Mouse (Mus musculus): Measurements from ENCODE around the gene P3h2. TPM values are rescaled to one million over a fixed set of nuclear protein-coding genes. Genes with fewer than 3 reads are reported as not detected.

Gene P3h2
- total and polyA plus RNA-seq, 2 experiments from 2014 or later: 0.74 to 5.6 TPM

GRCm38 (mm10) chr16:25942261-25942660 lies 163.3 kb downstream of the P3h2 start:
- no peak for ATAC-seq (ENCODE audit: insufficient read depth, low read depth)
- no peak overlapping the region for H3K4me2 ChIP-seq (ENCODE audit: low read depth, low read length)
- H3K4me1 ChIP-seq (ENCODE audit: control insufficient read depth, insufficient read depth): peaks cover 22% of the 10 kb centered on the region
- H3K4me3 ChIP-seq (ENCODE audit: low read depth, low read length): no peak overlapping the region
- H3K27me3 ChIP-seq (ENCODE audit: control insufficient read depth, insufficient read depth, low read length): 0 out of 2 replicates have a peak, but pooled peaks cover 4% of the 10 kb centered on the region
- no peak for DNase-seq (ENCODE audit: low spot score)
- H3K9ac ChIP-seq (replicated peaks; ENCODE audit: low read depth, low read length): no peak overlapping the region
- H3K27ac ChIP-seq (ENCODE audit: low read depth): no peak overlapping the region
- H3K9me3 ChIP-seq (replicated peaks; ENCODE audit: control insufficient read depth, low read length): no peaks in the 10 kb centered on the region
- 79% methylated on average over 4 of the region's 4 CpGs for WGBS
- H3K36me3 ChIP-seq (replicated peaks; ENCODE audit: control insufficient read depth, insufficient read depth, low read length): no peaks in the 10 kb centered on the region
- TF ChIP-seq CTCF (IDR thresholded peaks at IDR 0.05; ENCODE audit: low read depth): no peak
- no peak for TF ChIP-seq EP300 (IDR thresholded peaks at IDR 0.05; ENCODE audit: low read depth)

DNA sequence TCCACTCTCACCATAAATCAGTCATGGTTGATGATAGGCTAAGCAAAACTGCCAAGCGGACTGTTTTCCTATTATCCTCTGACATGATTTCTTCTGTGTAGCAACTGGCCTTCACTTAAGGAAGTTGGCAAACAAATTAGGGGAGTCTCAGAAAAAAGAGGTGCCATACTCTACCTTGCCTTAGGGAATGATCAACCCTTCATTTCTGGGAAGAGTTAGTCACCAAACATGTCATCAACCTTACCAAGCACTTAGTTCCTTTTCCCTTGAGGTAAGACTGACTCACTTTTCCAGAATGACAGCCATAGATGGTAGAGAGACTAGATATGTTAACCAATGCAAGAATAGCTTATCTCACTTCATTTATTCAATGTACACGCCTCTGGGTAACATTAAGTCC lies 171.4 kb downstream of the P3h2 start:
- ATAC-seq (ENCODE audit: insufficient read depth, low read depth) (no peak), DNase-seq (ENCODE audit: low spot score) (no peak)
- Histone ChIP-seq H3K4me2 (ENCODE audit: low read depth, low read length) (no peak overlapping the region), H3K27ac (ENCODE audit: low read depth) (no peak overlapping the region), H3K4me3 (ENCODE audit: low read depth, low read length) (no peak overlapping the region), H3K9ac (replicated peaks; ENCODE audit: low read depth, low read length) (no peak overlapping the region), H3K36me3 (replicated peaks; ENCODE audit: control insufficient read depth, insufficient read depth, low read length) (no peaks in the 10 kb centered on the region), H3K9me3 (replicated peaks; ENCODE audit: control insufficient read depth, low read length) (no peaks in the 10 kb centered on the region), H3K27me3 (ENCODE audit: control insufficient read depth, insufficient read depth, low read length) (no peaks in the 10 kb centered on the region), H3K4me1 (ENCODE audit: control insufficient read depth, insufficient read depth) (no peaks in the 10 kb centered on the region)
- 68% methylated on average over 2 of the region's 2 CpGs for WGBS
- TF ChIP-seq EP300 (IDR thresholded peaks at IDR 0.05; ENCODE audit: low read depth) (no peak), CTCF (IDR thresholded peaks at IDR 0.05; ENCODE audit: low read depth) (no peak)

- H3K4me2 ChIP-seq (ENCODE audit: low read depth, low read length): no peak overlapping the region
- H3K27me3 ChIP-seq (ENCODE audit: control insufficient read depth, insufficient read depth, low read length): no peaks in the 10 kb centered on the region
- no peaks in the 10 kb centered on the region for H3K36me3 ChIP-seq (replicated peaks; ENCODE audit: control insufficient read depth, insufficient read depth, low read length)
- TF ChIP-seq EP300 (IDR thresholded peaks at IDR 0.05; ENCODE audit: low read depth): no peak
- no peak for TF ChIP-seq CTCF (IDR thresholded peaks at IDR 0.05; ENCODE audit: low read depth)
- no peak overlapping the region for H3K9ac ChIP-seq (replicated peaks; ENCODE audit: low read depth, low read length)
- ATAC-seq (ENCODE audit: insufficient read depth, low read depth): no peak
- WGBS: 62% methylated on average over 1 of the region's 1 CpGs
- H3K4me3 ChIP-seq (ENCODE audit: low read depth, low read length): no peak overlapping the region
- no peak for DNase-seq (ENCODE audit: low spot score)
- H3K4me1 ChIP-seq (ENCODE audit: control insufficient read depth, insufficient read depth): no peaks in the 10 kb centered on the region
- H3K9me3 ChIP-seq (replicated peaks; ENCODE audit: control insufficient read depth, low read length): no peaks in the 10 kb centered on the region
- no peak overlapping the region for H3K27ac ChIP-seq (ENCODE audit: low read depth)
Measured at GRCm38 (mm10) chr16:25912185-25912584, 193.4 kb downstream of the P3h2 start.

Measured in heart, postnatal 0 days (tissue).